Mouse (Mus musculus): Measurements from ENCODE around the gene Pigp.

DNA sequence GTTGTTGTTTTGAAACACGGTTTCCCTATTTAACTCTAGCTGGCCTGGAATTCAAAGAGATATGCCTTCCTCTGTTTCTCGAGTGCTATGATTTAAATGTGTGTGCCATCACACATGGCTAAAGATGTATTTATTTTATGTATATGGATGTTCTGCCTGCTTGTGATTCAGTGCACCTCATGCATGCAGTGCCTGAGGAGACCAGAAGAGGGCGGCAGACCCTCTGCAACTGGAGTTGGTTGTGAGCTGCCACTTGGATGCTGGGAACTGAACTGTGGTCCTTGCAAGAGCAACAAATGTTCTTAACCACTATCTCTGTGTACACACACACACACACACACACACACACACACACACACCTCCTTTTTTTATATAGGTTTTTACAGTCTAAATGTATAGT, 48.9 kb upstream of the Pigp start:
- TF ChIP-seq CTCF (IDR thresholded peaks at IDR 0.05; ENCODE audit: extremely low read depth, insufficient read length, insufficient replicate concordance, low read depth, low read length) (peak; percentile 36; the same call in 1 of the 2 replicates), POLR2A (IDR thresholded peaks at IDR 0.05; ENCODE audit: low read depth, low read length) (no peak)
